8 mouse cellular contexts compared by ENCODE assay signal in genomic region chr5:133842059-133842706, GRCm38 (mm10).
DNase-seq lines count a peak whose midpoint lies in the region; ATAC-seq and TF ChIP-seq lines count a peak whose summit lies in the region.
"Not testable (repeated sequence)": the region's sequence is repeated elsewhere in the genome, so short reads cannot be mapped to it uniquely, and the experiment has no call there.

No protein-coding gene starts in this region.

- ATAC-seq in embryonic facial prominence, embryonic 13.5 days (ENCODE audit: insufficient number of reproducible peaks, insufficient read depth, low FRiP score, low TSS enrichment, low read depth) = not testable (repeated sequence)
- ATAC-seq in frontal cortex, adult (ENCODE audit: low TSS enrichment) = peak; percentile 80
- ATAC-seq in intestine, embryonic 15.5 days = peak; percentile 45; the same call in 1 of the 2 replicates
- ATAC-seq in liver, embryonic 12.5 days = peak; percentile 46
- peak; percentile 78 for ATAC-seq in megakaryocyte progenitor cell, adult 5-6 weeks (replicated peaks; ENCODE audit: poor library complexity)
- ATAC-seq in monocyte, adult 5-6 weeks (replicated peaks; ENCODE audit: insufficient number of reproducible peaks, low FRiP score, low TSS enrichment, poor library complexity, severe bottlenecking) = peak; percentile 58

- H3K4me3 ChIP-seq in ES-Bruce4 (ENCODE audit: low read depth, low read length) = peak overlapping the region; percentile 49
- H3K4me3 ChIP-seq in embryonic facial prominence, embryonic 13.5 days; intestine, embryonic 15.5 days (replicated peaks); liver, embryonic 12.5 days: not testable (repeated sequence)
- H3K4me3 ChIP-seq in hindbrain, embryonic 10.5 days = peak overlapping the region; percentile 35

- H3K27ac ChIP-seq in ES-Bruce4 (ENCODE audit: insufficient read depth, low read length); embryonic facial prominence, embryonic 13.5 days; hindbrain, embryonic 10.5 days; intestine, embryonic 15.5 days; liver, embryonic 12.5 days: not testable (repeated sequence)

- not testable (repeated sequence) for TF ChIP-seq CTCF in ES-Bruce4 (IDR thresholded peaks at IDR 0.05; ENCODE audit: low read depth, low read length)

- H3K4me1 ChIP-seq in ES-Bruce4 (ENCODE audit: control insufficient read depth, insufficient read depth, low read length); embryonic facial prominence, embryonic 13.5 days; hindbrain, embryonic 10.5 days (replicated peaks); intestine, embryonic 15.5 days (replicated peaks); liver, embryonic 12.5 days: not testable (repeated sequence)

- H3K36me3 ChIP-seq in ES-Bruce4 (ENCODE audit: control insufficient read depth, insufficient read depth, low read length, poor library complexity, severe bottlenecking); embryonic facial prominence, embryonic 13.5 days; hindbrain, embryonic 10.5 days; intestine, embryonic 15.5 days; liver, embryonic 12.5 days: not testable (repeated sequence)

- not testable (repeated sequence) for DNase-seq in hindbrain, embryonic 10.5 days (ENCODE audit: low spot score)

- H3K27me3 ChIP-seq in ES-Bruce4 (ENCODE audit: control insufficient read depth, insufficient read depth, low read length, poor library complexity, severe bottlenecking); intestine, embryonic 15.5 days (replicated peaks); liver, embryonic 12.5 days (replicated peaks): not testable (repeated sequence)
- peaks cover 12% of the 10 kb centered on the region; the same call in 1 of the 2 replicates for H3K27me3 ChIP-seq in embryonic facial prominence, embryonic 13.5 days
- H3K27me3 ChIP-seq in hindbrain, embryonic 10.5 days (ENCODE audit: insufficient read depth, poor library complexity, severe bottlenecking) = peaks cover 15% of the 10 kb centered on the region

- 69% methylated on average over 22 of the region's 42 CpGs for WGBS in embryonic facial prominence, embryonic 13.5 days
- WGBS in hindbrain, embryonic 10.5 days = 48% methylated on average over 19 of the region's 42 CpGs
- 51% methylated on average over 22 of the region's 42 CpGs for WGBS in intestine, embryonic 15.5 days
- WGBS in liver, embryonic 12.5 days (ENCODE audit: insufficient replicate concordance) = 54% methylated on average over 21 of the region's 42 CpGs

- TF ChIP-seq EP300 in ES-Bruce4 (IDR thresholded peaks at IDR 0.05; ENCODE audit: insufficient read depth, low read depth, low read length) = not testable (repeated sequence)

- H3K9ac ChIP-seq in ES-Bruce4 (ENCODE audit: low read depth, poor library complexity, severe bottlenecking); embryonic facial prominence, embryonic 13.5 days; intestine, embryonic 15.5 days; liver, embryonic 12.5 days: not testable (repeated sequence)

- not testable (repeated sequence) for H3K9me3 ChIP-seq in ES-Bruce4 (replicated peaks; ENCODE audit: control insufficient read depth, insufficient read depth, low read length, poor library complexity, severe bottlenecking); embryonic facial prominence, embryonic 13.5 days; hindbrain, embryonic 10.5 days; intestine, embryonic 15.5 days; liver, embryonic 12.5 days (replicated peaks)

- TF ChIP-seq POLR2A in ES-Bruce4 (IDR thresholded peaks at IDR 0.05; ENCODE audit: insufficient read depth, low read length) = not testable (repeated sequence)

- peak overlapping the region; percentile 32; the same call in 1 of the 2 replicates for H3K4me2 ChIP-seq in embryonic facial prominence, embryonic 13.5 days
- H3K4me2 ChIP-seq in intestine, embryonic 15.5 days (replicated peaks); liver, embryonic 12.5 days: not testable (repeated sequence)
